Mouse (Mus musculus): ENCODE measurements around the gene Gm10718.
"Not testable (repeated sequence)": the region's sequence is repeated elsewhere in the genome, so short reads cannot be mapped to it uniquely, and the experiment has no call there.

The Gm10718 gene

GRCm38 (mm10) chr9:3023312-3023984 lies at the start of gene Gm10718:
Gm10718 (plus strand) TSS chr9:3023547.
- DNase-seq (ENCODE audit: low read depth, low spot score), result not testable (repeated sequence)

GRCm38 (mm10) chr9:3000445-3000972 lies 22.8 kb upstream of the Gm10718 start, which contains the start of gene Gm10722:
Gm10722 (plus strand) TSS chr9:3000922.
- peak; percentile 46 for DNase-seq (ENCODE audit: low read depth, low spot score)

GRCm38 (mm10) chr9:3001006-3001405 lies 22.3 kb upstream of the Gm10718 start:
- not testable (repeated sequence) for DNase-seq (ENCODE audit: low read depth, low spot score)

GRCm38 (mm10) chr9:3001948-3002659 lies 21.2 kb upstream of the Gm10718 start:
- peak; percentile 6 for DNase-seq (ENCODE audit: low read depth, low spot score)

- not testable (repeated sequence) for DNase-seq (ENCODE audit: low read depth, low spot score)
These were observed 20.5 kb upstream of the Gm10718 start, which contains the start of gene Gm11168 for GRCm38 (mm10) chr9:3002794-3003396. Gm11168 (plus strand) TSS chr9:3003346.

GRCm38 (mm10) chr9:3006179-3006578 lies 17.2 kb upstream of the Gm10718 start:
- not testable (repeated sequence) for DNase-seq (ENCODE audit: low read depth, low spot score)

- not testable (repeated sequence) for DNase-seq (ENCODE audit: low read depth, low spot score)
These were observed 16.7 kb upstream of the Gm10718 start for GRCm38 (mm10) chr9:3006636-3007035.

GRCm38 (mm10) chr9:3007272-3007671 lies 16.1 kb upstream of the Gm10718 start:
- DNase-seq (ENCODE audit: low read depth, low spot score), result peak; percentile 9

- DNase-seq (ENCODE audit: low read depth, low spot score), result not testable (repeated sequence)
These were observed 14.0 kb upstream of the Gm10718 start for GRCm38 (mm10) chr9:3009331-3009730.

GRCm38 (mm10) chr9:3012054-3012621 lies 11.2 kb upstream of the Gm10718 start:
- not testable (repeated sequence) for DNase-seq (ENCODE audit: low read depth, low spot score)

- DNase-seq (ENCODE audit: low read depth, low spot score), result not testable (repeated sequence)
These were observed 10.5 kb upstream of the Gm10718 start, which contains the start of gene Gm10721 for GRCm38 (mm10) chr9:3012733-3013279. Gm10721 (plus strand) TSS chr9:3013140.

- DNase-seq (ENCODE audit: low read depth, low spot score), result not testable (repeated sequence)
These were observed 8.0 kb upstream of the Gm10718 start, which contains the start of gene Gm10720 for GRCm38 (mm10) chr9:3015354-3015753. Gm10720 (plus strand) TSS chr9:3015654.

- not testable (repeated sequence) for DNase-seq (ENCODE audit: low read depth, low spot score)
These were observed 7.5 kb upstream of the Gm10718 start for GRCm38 (mm10) chr9:3015896-3016295.

GRCm38 (mm10) chr9:3017108-3017507 lies 6.2 kb upstream of the Gm10718 start, which contains the start of gene Gm10719:
Gm10719 (plus strand) TSS chr9:3017408.
- not testable (repeated sequence) for DNase-seq (ENCODE audit: low read depth, low spot score)

- DNase-seq (ENCODE audit: low read depth, low spot score), result not testable (repeated sequence)
These were observed 4.4 kb upstream of the Gm10718 start for GRCm38 (mm10) chr9:3018944-3019343.

GRCm38 (mm10) chr9:3019835-3020727 lies 3.3 kb upstream of the Gm10718 start:
- not testable (repeated sequence) for DNase-seq (ENCODE audit: low read depth, low spot score)

GRCm38 (mm10) chr9:3022316-3023008 lies 885 bp upstream of the Gm10718 start:
- DNase-seq (ENCODE audit: low read depth, low spot score), result peak; percentile 11

GRCm38 (mm10) chr9:3023985-3024648 lies 770 bp downstream of the Gm10718 start:
- not testable (repeated sequence) for DNase-seq (ENCODE audit: low read depth, low spot score)
